Mouse (Mus musculus): Measurements from ENCODE around the gene C1rb.
"Not testable (repeated sequence)": the region's sequence is repeated elsewhere in the genome, so short reads cannot be mapped to it uniquely, and the experiment has no call there.

Gene C1rb

DNA sequence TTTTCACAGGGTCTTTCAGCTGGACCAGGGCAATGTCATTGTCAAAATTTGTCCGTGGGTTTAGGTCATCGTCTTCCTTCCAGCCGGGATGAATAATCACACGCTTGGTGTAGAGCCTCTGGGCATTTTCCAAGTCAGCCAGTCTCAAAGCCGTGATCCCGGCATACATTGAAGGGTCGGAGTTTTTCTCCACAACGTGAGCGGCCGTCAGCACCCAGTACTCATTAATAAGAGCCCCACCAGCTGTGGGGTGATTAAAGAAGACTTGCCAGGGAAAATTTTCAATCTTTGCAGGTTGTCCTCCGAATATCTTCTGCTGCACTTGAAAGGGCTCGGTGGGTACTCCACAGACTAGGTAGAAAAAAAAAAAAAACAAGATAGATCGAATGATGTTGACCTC, 55.5 kb downstream of the C1rb start:
- no peak for DNase-seq

DNA sequence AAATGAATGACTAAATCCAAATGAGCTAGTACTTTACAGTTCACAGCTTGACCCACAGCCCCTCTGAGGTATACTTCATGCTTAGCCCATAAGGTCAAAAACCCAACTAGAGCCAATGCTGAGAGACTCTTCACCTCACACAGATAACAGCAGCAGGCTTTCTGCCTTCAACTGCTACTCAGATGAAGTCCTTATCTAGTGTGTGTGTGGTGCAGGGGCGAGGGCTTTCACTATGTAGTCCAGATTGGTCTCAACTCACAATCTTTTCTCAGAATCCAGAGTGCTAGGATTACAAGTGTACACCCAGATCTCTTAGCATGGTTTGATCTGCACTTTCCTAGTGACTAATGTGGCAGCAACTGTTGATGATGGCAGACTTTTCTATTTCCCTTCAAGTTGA, 56.1 kb downstream of the C1rb start:
- not testable (repeated sequence) for DNase-seq

DNA sequence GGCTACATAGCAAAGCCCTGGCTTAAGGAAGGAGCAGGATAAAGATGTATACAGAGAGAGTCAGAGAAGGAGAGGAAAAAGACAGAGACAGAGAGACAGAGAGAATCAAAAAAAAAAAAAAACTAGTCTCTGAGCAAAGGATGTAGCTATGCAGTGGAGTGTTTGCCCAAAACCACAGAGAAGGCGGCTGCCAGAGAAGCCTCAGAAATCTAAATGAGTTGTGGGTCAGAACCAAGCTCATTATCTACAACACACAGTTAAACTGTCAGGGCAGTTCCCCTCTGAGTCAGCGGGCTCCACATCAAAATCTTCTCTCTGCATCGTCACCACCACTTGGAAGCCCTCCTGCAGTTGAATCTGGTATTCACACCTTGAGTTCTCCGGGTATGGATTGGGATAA, 60.7 kb downstream of the C1rb start:
- no peak for DNase-seq
